Mouse (Mus musculus) lung, postnatal 0 days (tissue): ENCODE data around the gene Pknox2.

ENCODE experiments used
- CTCF ChIP-seq: IDR thresholded peaks from 2 replicates; pipeline ENCODE4 v1.5.1; 2016; ENCODE audit warnings: antibody characterized with exemption, mild to moderate bottlenecking
- EP300 ChIP-seq: IDR thresholded peaks from 2 replicates; pipeline ENCODE4 v1.6.1; 2016; ENCODE audit warnings: antibody characterized with exemption, mild to moderate bottlenecking, control low read depth

GRCm38 (mm10) chr9:37101059-37101940 is 45.9 kb downstream of the Pknox2 start:
- TF ChIP-seq CTCF = no peak
- no peak for TF ChIP-seq EP300
